ENCODE assay signal across 8 mouse cellular contexts in the genomic region with DNA sequence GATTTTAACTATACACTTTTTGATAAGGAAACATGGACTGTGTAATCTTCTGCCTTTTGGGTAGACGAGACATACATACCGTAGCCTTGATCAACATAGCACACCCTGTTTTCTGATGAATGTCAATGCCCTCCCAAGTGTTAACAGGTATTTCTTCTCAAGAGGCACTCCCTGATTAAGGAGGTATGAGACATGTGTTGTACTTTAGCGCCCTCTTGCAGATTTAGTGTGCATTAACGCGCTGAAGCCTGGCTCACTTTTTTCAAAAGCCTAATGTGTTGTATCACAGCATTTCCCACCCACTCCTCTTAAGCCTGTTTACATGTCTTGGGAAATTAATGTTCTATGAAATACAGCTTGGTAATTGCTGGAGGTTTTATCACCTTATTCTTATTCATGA. TPM values are rescaled to one million over a fixed set of nuclear protein-coding genes. Genes with fewer than 3 reads are reported as not detected.
DNase-seq lines count a peak whose midpoint lies in the region; ATAC-seq and TF ChIP-seq lines count a peak whose summit lies in the region.
"Had no signal": no experiment of that assay in that cellular context is flagged by ENCODE, and none has a peak within 500 bp of the region (broad histone marks: within the 10 kb centered on the region; RNA-seq: fewer than 3 reads in every experiment).

No protein-coding gene starts in this region.

- no peaks in the 10 kb centered on the region for H3K79me2 ChIP-seq in CH12.LX (replicated peaks; ENCODE audit: control insufficient read depth, extremely low read depth, insufficient read depth, poor library complexity, severe bottlenecking)

- H3K4me2 ChIP-seq in kidney, embryonic 15.5 days: no peak overlapping the region
- no peak overlapping the region for H3K4me2 ChIP-seq in CH12.LX (ENCODE audit: insufficient read depth, low read depth, poor library complexity, severe bottlenecking)
- H3K4me2 ChIP-seq: limb, embryonic 13.5 days had no signal

- H3K4me1 ChIP-seq in kidney, embryonic 15.5 days: no peaks in the 10 kb centered on the region
- H3K4me1 ChIP-seq in CH12.LX (ENCODE audit: control insufficient read depth in 1 of 2, insufficient read depth in 2 of 2): no peaks in the 10 kb centered on the region
- H3K4me1 ChIP-seq: limb, embryonic 13.5 days had no signal

- TF ChIP-seq POLR2A in CH12.LX (IDR thresholded peaks at IDR 0.05; ENCODE audit: low read depth, low read length): no peak

- no peak for TF ChIP-seq EP300 in CH12.LX (IDR thresholded peaks at IDR 0.05; ENCODE audit: low read length)

- WGBS in kidney, embryonic 15.5 days: 48% methylated on average over 5 of the region's 5 CpGs

- ATAC-seq in kidney, embryonic 15.5 days (replicated peaks; ENCODE audit: low FRiP score): no peak
- ATAC-seq in hematopoietic stem cell, adult 5-6 weeks (replicated peaks in 1 of 2; ENCODE audit: insufficient read depth in 1 of 2, low FRiP score in 2 of 2, low TSS enrichment in 1 of 2, low read depth in 1 of 2, poor library complexity in 2 of 2, severe bottlenecking in 2 of 2): peak; percentile 53 to 68; a peak in 1 of 4 replicates
- ATAC-seq in monocyte, adult 5-6 weeks (replicated peaks; ENCODE audit: insufficient number of reproducible peaks, low FRiP score, low TSS enrichment, poor library complexity, severe bottlenecking): no peak

- peak; percentile 69 for TF ChIP-seq RAD21 in CH12.LX (IDR thresholded peaks at IDR 0.05; ENCODE audit: low read depth, low read length)

- in situ Hi-C loops in CH12.LX (cut with MboI; ENCODE audit: low pct_ligation_motif_present, low pct_unique_long_range_greater_than_20kb, low sequenced_read_pairs): no loop called here

- TF ChIP-seq CTCF in CH12.LX (conservative IDR thresholded peaks at IDR 0.05 in 1 of 2, IDR thresholded peaks at IDR 0.05 in 1 of 2; ENCODE audit: low read depth in 2 of 2, low read length in 2 of 2): peak; percentile 48 to 71; a peak in 3 of 4 replicates

- no peak overlapping the region for H3K27ac ChIP-seq in kidney, embryonic 15.5 days
- H3K27ac ChIP-seq in CH12.LX (ENCODE audit: insufficient read depth, low read depth): no peak overlapping the region
- H3K27ac ChIP-seq: limb, embryonic 13.5 days had no signal

- H3K36me3 ChIP-seq in kidney, embryonic 15.5 days: no peaks in the 10 kb centered on the region
- H3K36me3 ChIP-seq in CH12.LX (replicated peaks in 1 of 2; ENCODE audit: control insufficient read depth in 1 of 2, insufficient read depth in 1 of 2, low read length in 1 of 2): peaks cover 3 to 19% of the 10 kb centered on the region in 2 experiments
- H3K36me3 ChIP-seq: limb, embryonic 13.5 days had no signal

- H3K9me3 ChIP-seq in kidney, embryonic 15.5 days (replicated peaks): no peaks in the 10 kb centered on the region
- no peaks in the 10 kb centered on the region for H3K9me3 ChIP-seq in CH12.LX (replicated peaks; ENCODE audit: low read length)
- H3K9me3 ChIP-seq: limb, embryonic 13.5 days had no signal

- DNase-seq in kidney, adult 9 months: peak; percentile 47
- DNase-seq in CH12.LX (ENCODE audit: extremely low read depth): peak; percentile 34
- DNase-seq in adipocyte (ENCODE audit: low spot score): peak; percentile 20
- DNase-seq in mesoderm, embryonic 11.5 days (ENCODE audit: low read depth, low spot score): peak; percentile 25

- H3K27me3 ChIP-seq in kidney, embryonic 15.5 days: no peaks in the 10 kb centered on the region
- H3K27me3 ChIP-seq in CH12.LX (replicated peaks): no peaks in the 10 kb centered on the region
- H3K27me3 ChIP-seq: limb, embryonic 13.5 days had no signal

- H3K9ac ChIP-seq in kidney, embryonic 15.5 days: no peak overlapping the region
- no peak overlapping the region for H3K9ac ChIP-seq in CH12.LX (ENCODE audit: insufficient read depth, low read depth)
- H3K9ac ChIP-seq: limb, embryonic 13.5 days had no signal

- dilution Hi-C loops in CH12.LX (cut with MboI; ENCODE audit: extremely low pct_ligation_motif_present, extremely low pct_unique_long_range_greater_than_20kb, low sequenced_read_pairs): no loop called here

- no peak overlapping the region for H3K4me3 ChIP-seq in kidney, embryonic 15.5 days (replicated peaks)
- no peak overlapping the region for H3K4me3 ChIP-seq in CH12.LX (replicated peaks in 1 of 3; ENCODE audit: low read depth in 2 of 3, low read length in 2 of 3, poor library complexity in 1 of 3)
- H3K4me3 ChIP-seq: limb, embryonic 13.5 days had no signal

TF ChIP-seq in CH12.LX, 34 proteins besides CTCF, POLR2A, EP300 and RAD21:
- TF ChIP-seq SMC3 (IDR thresholded peaks at IDR 0.05; ENCODE audit: low read depth, low read length): peak; percentile 43
- no peak for TF ChIP-seq MAFK (IDR thresholded peaks at IDR 0.05; ENCODE audit: insufficient replicate concordance, low read length)
- no peak for TF ChIP-seq MXI1 (IDR thresholded peaks at IDR 0.05; ENCODE audit: low read depth, low read length)

RNA-seq across cellular contexts. Expression of a gene that starts 17.0 kb away (rescaled TPM):
- polyA plus RNA-seq in kidney, embryonic 15.5 days (2015; fragmentation: Nextera tagmentation; extraction: Ambion mirVana): 8.7 and 9.3 TPM in 2 replicates
- total RNA-seq in CH12.LX (2012; rRNA removed): 17.2 and 17.5 TPM in 2 replicates
- 35.3 and 43.4 TPM in 2 replicates for total RNA-seq in CH12.LX (2014; rRNA removed)
- 15.3 and 15.6 TPM in 2 replicates for polyA plus RNA-seq in CH12.LX (2012; ENCODE audit: insufficient read length, low read depth)
- total RNA-seq in hematopoietic stem cell, adult 5-6 weeks (2017): 34.0 and 40.0 TPM in 2 replicates
- total RNA-seq in monocyte, adult 5-6 weeks (2017): 36.1 to 66.1 TPM (median 41.8 TPM) in 3 replicates

Comparison
In these comparisons a context has a peak if more than half of its experiments do, and no peak if none do; other contexts are left out.
1. ATAC-seq: peak in hematopoietic stem cell, adult 5-6 weeks (2 of 2); none in kidney, embryonic 15.5 days (single experiment) and monocyte, adult 5-6 weeks (single experiment).
2. Peak in every context shown above with its lines, with median percentiles within 50 percentile points of each other: DNase-seq.